Mouse (Mus musculus) erythroblast, embryonic 14.5 days (primary cell): ENCODE results near the gene Ranbp3l. TPM values are rescaled to one million over a fixed set of nuclear protein-coding genes. Genes with fewer than 3 reads are reported as not detected.

Source experiments
- H3K27me3 ChIP-seq: 2 replicates; pipeline ENCODE4 v1.6.1; 2012; ENCODE audit warnings: inconsistent platforms; ENCODE audit not compliant: control insufficient read depth
- H3K36me3 ChIP-seq: 2 replicates; pipeline ENCODE4 v1.6.1; 2012; ENCODE audit warnings: mild to moderate bottlenecking, inconsistent platforms; ENCODE audit not compliant: control insufficient read depth
- H3K4me1 ChIP-seq: 2 replicates; pipeline ENCODE4 v1.6.1; 2012; ENCODE audit warnings: inconsistent platforms; ENCODE audit not compliant: control insufficient read depth
- H3K4me3 ChIP-seq: replicated peaks from 2 replicates; pipeline ENCODE3; 2012; ENCODE audit warnings: moderate library complexity, mild to moderate bottlenecking, inconsistent platforms
- H3K9me3 ChIP-seq: 2 replicates; pipeline ENCODE4 v1.6.1; 2012; ENCODE audit warnings: low read length, inconsistent platforms, mixed read lengths; ENCODE audit not compliant: control insufficient read depth
- GATA1 ChIP-seq: IDR thresholded peaks from 2 replicates; pipeline ENCODE4 v1.6.1; 2012; ENCODE audit warnings: low read length, inconsistent platforms, mixed read lengths
- TAL1 ChIP-seq: IDR thresholded peaks from 3 replicates; pipeline ENCODE4 v1.6.1; 2012; ENCODE audit warnings: low read length, inconsistent platforms, mixed read lengths
- polyA plus RNA-seq: library from polyadenylated mRNA; stranded (reverse); fragments of >175 nt; gene quantifications from 2 replicates; pipeline ENCODE4 v1.2.3, GENCODE M21; 2012

Ranbp3l gene
- polyA plus RNA-seq, 1 experiment = not detected

DNA sequence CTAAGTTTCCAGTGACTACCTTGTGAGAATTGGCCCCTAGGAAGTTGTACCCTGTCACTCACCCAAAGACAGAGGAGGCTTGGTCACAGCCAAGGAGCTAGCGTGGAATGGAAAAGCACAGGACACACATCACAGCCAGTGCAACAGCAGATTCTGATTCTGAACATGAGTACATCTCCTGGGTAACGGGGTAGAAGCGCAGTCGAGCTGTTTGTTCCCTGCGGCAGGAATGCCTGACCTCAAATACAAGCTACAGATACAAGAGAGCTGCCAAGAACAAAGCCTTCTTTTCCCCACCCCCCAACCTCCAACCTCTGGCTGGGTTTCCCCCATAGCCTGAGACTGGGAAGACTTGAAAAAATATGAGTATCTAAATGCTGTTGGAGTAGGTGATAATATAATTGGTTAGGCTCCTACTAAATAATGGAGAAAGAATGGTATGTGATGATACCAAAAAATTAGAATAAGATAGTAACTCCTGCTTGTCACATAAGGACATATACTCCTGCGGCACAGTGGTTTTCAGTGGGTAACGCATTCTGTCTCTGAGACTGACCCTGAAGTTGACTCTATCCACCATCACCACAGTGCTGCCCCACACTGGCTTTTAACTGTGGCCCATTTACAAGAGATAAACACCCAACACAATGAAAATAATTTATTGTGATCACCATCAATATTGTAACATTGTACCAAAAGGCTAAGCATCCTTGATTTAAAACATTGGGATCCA is 93.6 kb downstream of the Ranbp3l start:
- TF ChIP-seq GATA1 (no peak), TAL1 (no peak)
- Histone ChIP-seq H3K4me1 (no peaks in the 10 kb centered on the region), H3K27me3 (peaks cover 3% of the 10 kb centered on the region; the same call in 1 of the 2 replicates), H3K9me3 (no peaks in the 10 kb centered on the region), H3K4me3 (no peak overlapping the region), H3K36me3 (no peaks in the 10 kb centered on the region)

DNA sequence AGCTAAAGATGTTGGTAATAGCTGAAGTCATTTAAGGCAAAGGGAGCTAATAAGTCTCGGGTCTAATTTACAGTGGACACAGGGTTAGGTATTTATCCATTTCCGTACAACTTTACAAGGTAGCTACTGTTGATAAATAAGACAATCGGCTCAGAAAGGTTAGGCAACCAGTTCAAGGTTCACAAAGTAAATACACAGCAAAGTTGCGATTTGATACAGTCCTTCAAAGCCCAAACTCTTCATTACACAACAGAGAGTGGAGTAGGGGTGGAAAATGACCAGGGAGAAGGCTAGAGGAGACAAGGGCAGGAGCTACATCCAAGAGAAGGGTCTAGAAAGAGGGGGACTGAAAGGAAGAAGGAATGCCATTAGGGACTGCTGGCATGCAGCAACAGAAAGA is 101.1 kb downstream of the Ranbp3l start:
- H3K9me3 ChIP-seq = no peaks in the 10 kb centered on the region
- no peak overlapping the region for H3K4me3 ChIP-seq
- peaks cover 27% of the 10 kb centered on the region for H3K4me1 ChIP-seq
- H3K27me3 ChIP-seq = peaks cover 3% of the 10 kb centered on the region; the same call in 1 of the 2 replicates
- peaks cover 22% of the 10 kb centered on the region for H3K36me3 ChIP-seq
- TF ChIP-seq TAL1 = no peak

DNA sequence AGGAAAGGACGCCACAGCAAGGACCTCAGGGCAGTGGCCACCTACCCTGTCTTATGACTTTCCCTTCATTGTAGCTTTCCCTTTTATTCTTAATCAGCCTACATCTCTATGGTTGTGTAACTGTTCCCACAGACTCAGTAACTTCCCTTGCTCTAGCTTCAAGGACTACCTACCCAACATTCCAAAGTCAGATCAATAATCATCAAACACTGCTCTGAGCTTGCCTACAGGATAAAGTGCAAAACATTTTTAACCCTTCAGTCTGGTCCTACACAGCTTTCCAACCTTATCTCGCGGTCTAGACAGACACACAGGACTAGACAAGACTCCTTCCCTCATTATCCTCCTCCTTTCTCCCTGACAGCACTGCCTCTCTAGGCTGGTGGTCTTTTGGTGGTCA is 102.6 kb downstream of the Ranbp3l start:
- TF ChIP-seq GATA1 = peak; percentile 53
- TF ChIP-seq TAL1 = no peak
- Histone ChIP-seq H3K27me3 (no peaks in the 10 kb centered on the region), H3K36me3 (peaks cover 36% of the 10 kb centered on the region), H3K4me1 (peaks cover 42% of the 10 kb centered on the region), H3K4me3 (peak overlapping the region; percentile 89), H3K9me3 (no peaks in the 10 kb centered on the region)

DNA sequence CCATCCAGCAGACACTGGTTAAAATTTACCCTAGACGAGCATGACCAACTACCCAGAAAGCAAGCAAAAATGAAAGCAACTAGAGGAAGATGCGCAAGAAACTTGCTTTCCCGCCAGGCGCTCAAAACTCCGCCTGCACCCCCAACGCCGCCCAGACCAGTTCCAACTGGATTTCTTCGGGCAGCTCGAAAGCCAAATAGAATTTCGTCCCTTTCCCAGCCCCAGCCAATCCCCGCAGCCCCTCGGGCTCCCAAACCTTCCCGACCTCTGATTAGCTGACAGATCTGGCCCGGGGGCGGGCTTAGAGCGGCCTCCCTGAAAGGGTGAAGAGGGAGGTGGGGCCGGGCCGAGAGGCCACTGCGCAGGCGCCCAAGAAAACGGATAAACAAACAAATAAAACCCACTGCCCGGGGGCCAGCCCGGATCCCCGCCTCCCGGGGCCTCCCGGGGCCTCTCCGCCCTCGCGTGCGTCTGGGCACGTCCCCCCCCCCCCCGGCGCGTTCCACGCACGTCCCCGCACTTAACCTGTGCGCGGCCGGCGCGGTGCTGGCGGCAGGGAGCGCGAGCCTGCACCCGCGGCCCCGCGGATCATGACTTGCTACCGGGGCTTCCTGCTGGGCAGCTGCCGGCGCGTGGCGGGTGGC is 103.3 kb downstream of the Ranbp3l start, which contains the start of gene Nadk2:
TSS of gene Nadk2 (plus strand) at position 349 of the 644 bp plus-strand sequence.
- TF ChIP-seq TAL1 = no peak
- TF ChIP-seq GATA1 = no peak
- Histone ChIP-seq H3K4me3 (peak within 1 kb of the TSS; percentile 89), H3K9me3 (no peaks in the 10 kb centered on the region), H3K27me3 (no peaks in the 10 kb centered on the region), H3K36me3 (peaks cover 43% of the 10 kb centered on the region), H3K4me1 (peaks cover 48% of the 10 kb centered on the region)

DNA sequence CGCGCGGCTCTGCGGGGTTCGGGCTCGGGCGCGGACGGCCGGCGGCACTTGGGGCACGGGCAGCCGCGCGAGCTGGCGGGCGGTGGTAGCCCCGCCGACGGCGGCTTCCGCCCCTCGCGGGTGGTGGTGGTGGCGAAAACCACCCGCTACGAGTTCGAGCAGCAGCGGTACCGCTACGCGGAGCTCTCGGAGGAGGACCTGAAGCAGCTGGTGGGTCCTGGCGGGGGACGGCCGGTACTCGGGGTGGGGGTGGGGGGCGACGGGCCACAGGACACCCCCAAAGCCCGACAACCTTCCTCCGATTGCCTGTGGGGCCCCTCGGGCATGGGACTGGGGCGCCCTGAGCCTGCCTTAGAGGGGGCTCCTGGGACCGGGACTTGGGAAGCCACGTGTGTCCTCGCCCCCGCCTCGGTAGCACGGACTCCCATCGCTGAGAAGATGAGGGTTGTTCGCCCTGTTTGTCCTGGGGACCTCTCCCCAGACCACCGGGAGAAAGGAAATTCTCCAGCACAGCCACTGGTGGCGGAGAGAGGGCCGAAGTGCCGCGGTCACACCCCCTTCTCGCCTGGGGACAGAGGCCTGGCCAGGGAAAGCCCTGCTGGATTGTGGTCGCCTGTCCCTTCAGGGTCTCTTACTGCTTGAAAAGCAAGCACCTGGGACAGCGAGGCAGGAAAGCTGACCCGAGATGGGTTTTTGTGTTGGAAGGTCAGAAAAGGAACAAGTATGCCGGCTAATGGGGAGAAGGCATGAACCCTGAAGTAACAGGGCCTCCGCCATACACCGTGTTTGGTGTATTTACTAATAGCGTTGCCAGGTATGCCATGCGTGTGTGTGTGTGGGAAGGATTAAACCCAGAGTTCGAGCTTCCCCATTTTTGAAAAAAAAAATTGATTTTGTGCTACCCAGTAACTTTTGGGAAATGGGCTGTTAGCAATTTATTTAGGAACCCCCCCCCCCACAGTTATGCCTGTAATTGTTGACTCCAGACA is 104.1 kb downstream of the Ranbp3l start:
- Histone ChIP-seq H3K27me3 (no peaks in the 10 kb centered on the region), H3K36me3 (peaks cover 51% of the 10 kb centered on the region), H3K4me1 (peaks cover 57% of the 10 kb centered on the region), H3K9me3 (no peaks in the 10 kb centered on the region), H3K4me3 (peak overlapping the region; percentile 89)
- no peak for TF ChIP-seq TAL1
- TF ChIP-seq GATA1 = no peak

DNA sequence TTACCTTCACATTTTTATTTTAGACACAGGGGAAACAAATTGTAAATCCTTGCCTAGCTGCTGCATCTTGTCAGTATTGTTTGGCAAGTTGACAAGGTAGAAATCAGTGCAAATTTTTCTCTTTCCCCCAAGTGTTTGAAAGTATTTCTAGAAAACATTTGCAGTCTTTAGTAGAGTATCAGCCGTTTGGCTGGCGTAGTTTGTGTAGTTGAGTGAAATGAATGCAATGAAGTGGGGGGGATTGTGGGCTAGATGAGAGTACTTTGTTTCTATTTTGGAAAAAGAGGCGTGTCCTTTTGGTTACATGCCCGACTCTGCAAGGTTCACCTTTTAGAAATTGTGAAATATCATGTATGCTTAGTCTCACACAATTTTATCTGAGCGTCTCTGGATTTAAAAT is 104.9 kb downstream of the Ranbp3l start:
- no peaks in the 10 kb centered on the region for H3K9me3 ChIP-seq
- peak overlapping the region; percentile 89 for H3K4me3 ChIP-seq
- TF ChIP-seq TAL1 (no peak), GATA1 (no peak)
- peaks cover 59% of the 10 kb centered on the region for H3K36me3 ChIP-seq
- no peaks in the 10 kb centered on the region for H3K27me3 ChIP-seq
- peaks cover 60% of the 10 kb centered on the region for H3K4me1 ChIP-seq

DNA sequence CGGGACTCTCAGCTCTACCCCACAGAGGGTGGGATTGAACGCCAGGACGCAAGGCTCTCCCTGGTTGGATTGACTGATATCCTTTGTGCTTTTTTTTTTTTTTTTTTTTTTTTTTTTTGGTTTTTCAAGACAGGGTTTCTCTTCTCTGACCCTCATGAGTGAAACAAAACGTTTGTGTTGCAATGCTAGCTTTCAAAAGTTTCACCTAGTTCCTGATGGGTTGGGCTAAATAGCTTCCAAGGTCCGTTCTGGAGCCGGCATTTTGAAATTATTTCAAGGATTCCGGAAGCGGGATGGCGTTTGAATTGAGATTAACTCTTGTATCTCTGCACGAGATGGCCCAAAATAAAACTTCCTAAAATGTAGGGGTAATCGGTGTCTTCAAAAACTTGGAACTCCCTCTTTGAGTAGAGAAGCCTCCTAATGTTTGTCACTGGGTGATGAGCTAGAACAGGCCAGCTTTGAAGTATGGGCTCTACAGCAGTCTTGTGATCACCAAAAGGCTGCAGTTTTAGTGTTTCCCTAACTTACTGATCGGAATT is 105.4 kb downstream of the Ranbp3l start:
- Histone ChIP-seq H3K4me1 (peaks cover 66% of the 10 kb centered on the region), H3K9me3 (no peaks in the 10 kb centered on the region), H3K4me3 (peak overlapping the region; percentile 89), H3K36me3 (peaks cover 64% of the 10 kb centered on the region), H3K27me3 (no peaks in the 10 kb centered on the region)
- TF ChIP-seq GATA1 (no peak), TAL1 (no peak)

DNA sequence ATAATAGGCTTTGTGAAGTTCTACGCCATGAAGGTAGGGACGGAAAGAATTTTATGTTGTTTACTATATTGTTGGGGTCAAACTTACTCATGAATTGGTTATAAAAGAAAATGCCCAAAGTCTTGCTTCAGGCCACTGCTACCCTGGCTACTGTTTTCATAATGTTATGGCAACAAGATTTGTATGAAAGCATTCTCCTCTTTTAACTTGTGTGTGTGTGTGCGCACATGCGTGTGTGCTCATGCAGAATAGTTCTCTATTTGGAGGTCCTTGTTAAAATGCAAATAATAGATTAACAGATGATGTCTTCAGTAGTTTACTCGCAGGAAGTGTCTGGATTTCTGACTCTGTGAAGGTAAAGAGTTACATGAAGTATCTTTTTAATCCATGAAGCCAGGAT is 105.9 kb downstream of the Ranbp3l start:
- no peaks in the 10 kb centered on the region for H3K9me3 ChIP-seq
- H3K27me3 ChIP-seq = no peaks in the 10 kb centered on the region
- H3K4me3 ChIP-seq = peak overlapping the region; percentile 89
- H3K36me3 ChIP-seq = peaks cover 70% of the 10 kb centered on the region
- TF ChIP-seq GATA1 (no peak), TAL1 (no peak)
- peaks cover 71% of the 10 kb centered on the region for H3K4me1 ChIP-seq
